Mouse (Mus musculus) testis, postnatal 10 days (tissue): ENCODE measurements around the gene Ipo7.
A peak's percentile ranks its signal among the peaks of the same experiment; 100 is the strongest.
"Not testable (repeated sequence)": the region's sequence is repeated elsewhere in the genome, so short reads cannot be mapped to it uniquely, and the experiment has no call there.

ENCODE experiments used
- DNase-seq: peaks from one replicate; pipeline ENCODE4 v3.0.0; 2021; ENCODE audit warnings: low spot score

Gene Ipo7

GRCm38 (mm10) chr7:110018117-110018630 lies at the start of gene Ipo7:
Ipo7 (plus strand) TSS chr7:110018274.
- DNase-seq, result peak; percentile 90

GRCm38 (mm10) chr7:109968924-109969450 lies 49.1 kb upstream of the Ipo7 start:
- DNase-seq, result peak; percentile 64

GRCm38 (mm10) chr7:109969542-109969941 lies 48.5 kb upstream of the Ipo7 start:
- no peak for DNase-seq

DNA sequence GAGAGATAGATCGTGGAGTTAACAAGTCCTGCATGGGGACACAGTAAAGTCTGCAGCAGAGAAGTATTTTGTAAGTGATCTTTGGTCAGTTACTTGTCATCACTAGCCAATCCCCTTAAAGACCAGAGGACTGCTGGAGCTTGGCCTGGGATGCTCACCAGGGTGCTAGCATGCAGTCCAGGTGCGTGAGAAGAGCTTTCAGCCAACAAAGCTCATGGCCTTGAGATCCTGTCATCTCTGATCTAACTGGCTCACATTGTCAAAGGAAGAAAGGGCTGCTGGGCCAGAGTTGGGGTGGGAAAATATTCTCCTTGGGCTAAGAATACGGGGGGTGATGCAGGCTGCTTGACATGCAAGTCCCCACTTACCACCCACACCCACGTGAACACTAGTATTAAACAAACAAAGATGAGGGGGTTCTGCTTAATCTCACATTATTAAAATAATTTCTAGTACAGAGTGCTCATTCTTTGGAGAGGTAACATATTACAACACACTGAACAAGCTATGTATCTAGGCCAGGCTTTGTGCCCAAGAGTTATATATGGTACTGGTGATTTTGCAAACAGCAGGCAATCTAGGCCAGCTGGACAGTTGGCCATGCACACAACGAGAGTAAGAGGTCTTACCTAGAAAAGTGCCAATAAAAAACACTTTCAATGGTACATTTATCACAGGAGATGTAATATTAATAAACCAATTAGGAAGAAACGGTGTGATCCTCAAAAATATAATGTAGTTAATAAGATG lies 41.9 kb upstream of the Ipo7 start:
- no peak for DNase-seq

- DNase-seq, result not testable (repeated sequence)
Observed at GRCm38 (mm10) chr7:109977131-109977530, 40.9 kb upstream of the Ipo7 start.

DNA sequence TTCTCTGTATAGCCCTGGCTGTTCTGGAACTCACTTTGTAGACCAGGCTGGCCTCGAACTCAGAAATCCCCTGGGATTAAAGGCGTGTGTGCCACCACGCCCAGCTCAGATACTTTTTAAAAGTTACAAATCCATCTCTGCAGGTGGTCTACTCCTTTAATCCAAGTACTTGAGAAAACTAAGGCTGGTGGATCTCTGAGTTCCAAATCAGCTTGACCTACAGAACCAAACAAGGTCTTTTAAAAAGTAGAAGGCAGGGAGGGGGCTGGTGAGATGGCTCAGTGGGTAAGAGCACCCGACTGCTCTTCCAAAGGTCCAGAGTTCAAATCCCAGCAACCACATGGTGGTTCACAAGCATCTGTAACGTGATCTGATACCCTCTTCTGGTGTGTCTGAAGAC lies 33.5 kb upstream of the Ipo7 start:
- DNase-seq, result not testable (repeated sequence)

- DNase-seq, result peak; percentile 57
Observed at GRCm38 (mm10) chr7:109985661-109986132, 32.4 kb upstream of the Ipo7 start.

GRCm38 (mm10) chr7:109986133-109986669 lies 31.9 kb upstream of the Ipo7 start:
- DNase-seq, result peak; percentile 100

- not testable (repeated sequence) for DNase-seq
Observed at GRCm38 (mm10) chr7:109986775-109987174, 31.3 kb upstream of the Ipo7 start, which contains the start of gene Tmem41b. Tmem41b (minus strand) TSS chr7:109986929.

DNA sequence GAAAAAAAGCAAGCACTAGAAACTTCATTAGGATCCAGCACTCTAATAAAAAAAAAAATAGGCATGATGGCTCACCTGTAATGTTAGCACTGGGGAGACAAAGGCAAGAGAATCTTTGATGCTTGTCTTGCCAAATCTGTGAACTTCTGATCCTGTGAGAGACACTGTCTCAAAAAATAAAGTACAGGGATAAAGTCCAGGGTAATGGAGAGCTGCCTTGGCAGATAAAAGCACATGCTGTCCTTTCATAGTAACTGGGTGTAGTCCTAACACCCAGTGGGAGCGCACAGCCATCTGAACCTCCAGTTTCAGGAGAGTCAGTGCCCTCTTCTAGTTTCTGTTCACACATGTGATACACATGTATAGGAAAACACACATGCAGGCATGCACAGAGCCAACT lies 26.8 kb upstream of the Ipo7 start:
- DNase-seq, result no peak

DNA sequence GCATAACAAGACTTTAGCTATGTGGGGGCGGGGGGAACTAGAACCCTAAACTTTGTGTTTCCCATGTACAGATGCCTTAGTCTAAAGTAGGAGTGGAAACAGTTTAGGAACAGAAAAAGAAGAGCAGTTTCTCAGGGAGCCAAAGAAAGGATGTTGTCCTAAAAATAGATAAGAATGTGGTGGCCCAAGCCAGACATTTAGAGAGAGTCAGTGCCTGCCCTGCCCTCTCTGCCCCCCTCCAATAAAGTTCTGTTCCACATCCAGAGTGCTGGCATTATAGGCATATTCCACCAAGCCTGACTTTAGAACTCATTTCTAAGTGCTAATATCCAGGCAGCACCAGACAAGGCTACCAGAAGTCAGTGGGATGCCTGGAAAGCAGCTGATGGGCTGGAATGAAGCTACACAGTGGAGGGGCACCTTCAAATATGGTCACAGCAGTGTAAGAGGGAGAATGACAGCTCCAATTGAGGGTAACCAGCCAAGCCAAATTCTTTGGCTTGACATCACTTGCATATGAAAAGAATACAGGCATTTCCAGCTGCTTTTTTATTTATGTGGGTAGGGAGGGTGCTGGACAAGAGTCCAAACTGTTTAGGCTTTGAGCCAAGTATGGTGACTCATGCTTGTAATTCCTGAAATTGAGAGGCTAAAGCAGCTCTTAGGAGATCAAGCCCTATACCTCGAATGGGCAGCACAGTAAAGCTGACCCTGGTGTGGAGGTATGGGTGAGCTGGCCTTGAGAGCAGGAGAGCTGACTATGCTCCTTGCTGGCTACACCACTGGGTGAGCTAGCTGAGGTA lies 24.7 kb upstream of the Ipo7 start:
- no peak for DNase-seq

DNA sequence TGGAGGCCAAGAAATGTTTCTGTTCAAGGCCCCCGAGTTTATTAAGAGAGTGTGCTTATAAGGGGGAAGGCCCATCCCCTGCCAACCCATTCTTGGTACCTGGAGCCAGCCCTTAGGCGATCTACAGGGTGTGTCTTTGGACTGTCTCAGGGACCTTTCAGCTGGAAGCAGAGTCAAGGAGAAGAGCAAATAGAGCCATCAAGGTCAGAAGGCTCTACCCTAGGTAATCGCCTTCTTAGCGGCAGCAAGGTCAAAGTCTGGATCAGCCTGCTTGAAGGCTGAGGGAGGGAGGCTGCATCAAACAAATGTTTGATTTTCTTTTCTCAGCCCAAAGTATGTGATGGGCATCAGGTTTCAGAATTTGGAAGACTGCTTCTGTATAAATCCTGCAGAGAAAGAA lies 19.7 kb upstream of the Ipo7 start:
- no peak for DNase-seq

- no peak for DNase-seq
Observed at GRCm38 (mm10) chr7:110002092-110002491, 16.0 kb upstream of the Ipo7 start.

DNA sequence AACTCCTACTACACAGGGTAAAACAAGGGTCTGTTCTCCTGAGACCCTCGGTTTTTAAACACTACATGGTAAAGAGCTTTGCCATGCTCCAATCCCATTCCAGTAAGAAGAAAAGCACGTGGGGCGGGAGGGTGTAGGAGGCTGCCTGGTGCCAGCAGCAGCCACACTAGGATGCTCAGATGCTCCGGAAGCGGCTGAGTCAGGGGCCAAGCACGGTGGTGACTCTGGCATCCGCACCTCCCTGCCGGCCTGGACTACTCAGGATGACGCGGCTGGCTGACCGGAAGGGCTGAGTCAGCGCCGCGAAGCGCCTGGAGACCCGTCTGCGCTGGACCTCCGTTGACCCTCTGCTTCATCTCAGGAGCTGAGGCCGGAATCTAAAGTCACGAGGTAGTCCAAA lies 15.1 kb upstream of the Ipo7 start:
- peak; percentile 50 for DNase-seq

DNA sequence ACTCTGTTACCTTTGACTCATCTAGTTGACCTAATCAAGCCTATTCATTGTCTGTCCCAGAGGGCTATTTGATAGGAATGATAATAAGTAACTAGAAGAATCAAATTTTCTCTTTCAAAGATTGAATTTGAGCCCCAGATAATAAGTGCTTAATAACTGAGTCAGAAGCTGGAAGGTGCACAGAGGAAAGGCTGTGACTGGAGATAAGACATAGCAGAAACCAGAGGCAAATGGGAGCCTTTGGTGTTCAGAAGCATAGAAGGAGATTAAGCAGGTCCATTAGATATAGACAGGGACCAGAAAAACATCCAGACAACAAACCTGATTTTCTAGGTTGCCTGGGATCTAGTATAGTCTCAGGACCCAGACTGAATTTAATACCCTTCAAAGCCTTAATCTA lies 12.1 kb upstream of the Ipo7 start:
- no peak for DNase-seq

GRCm38 (mm10) chr7:110006471-110007195 lies 11.4 kb upstream of the Ipo7 start:
- no peak for DNase-seq

DNA sequence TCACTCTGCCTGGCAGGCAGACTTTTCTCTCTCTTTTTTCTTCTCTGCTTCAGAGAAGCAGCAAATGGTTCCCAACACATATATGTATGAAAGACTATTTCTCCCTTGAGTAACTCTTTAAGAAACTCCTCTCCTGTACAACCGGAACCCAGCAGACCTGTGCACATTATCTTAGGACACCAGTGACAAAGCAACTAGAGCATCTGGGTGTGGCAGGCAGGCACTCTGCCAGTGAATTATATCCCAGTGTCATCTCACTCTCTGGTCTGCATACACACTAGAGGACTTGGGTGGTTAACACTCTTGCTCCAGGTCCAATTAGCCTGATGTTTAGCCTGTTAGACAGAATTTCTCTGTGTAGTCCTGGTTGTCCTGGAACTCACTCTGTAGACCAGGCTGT lies 9.6 kb upstream of the Ipo7 start:
- DNase-seq, result no peak

DNA sequence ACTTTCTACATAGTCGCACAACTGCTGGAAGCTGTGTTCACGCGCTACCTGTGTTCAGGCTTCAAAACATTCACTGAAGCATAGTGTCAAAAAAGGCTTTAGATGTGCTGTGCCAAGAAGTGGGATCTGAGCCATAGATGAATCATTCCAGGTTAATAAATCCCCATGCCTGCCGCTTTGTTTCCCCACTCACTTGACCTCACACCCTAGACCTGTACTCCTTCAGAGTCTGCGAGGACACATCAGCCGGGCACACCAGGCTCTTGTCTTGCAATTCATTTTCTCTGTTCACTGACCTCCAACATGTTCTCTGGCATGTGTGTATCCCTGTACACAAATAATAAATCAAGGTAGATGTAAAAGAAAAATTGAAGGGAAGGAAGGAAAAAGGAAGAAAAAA lies 9.0 kb upstream of the Ipo7 start:
- no peak for DNase-seq

- DNase-seq, result no peak
Observed at GRCm38 (mm10) chr7:110011417-110011816, 6.7 kb upstream of the Ipo7 start.

GRCm38 (mm10) chr7:110014272-110014671 lies 3.8 kb upstream of the Ipo7 start:
- no peak for DNase-seq

GRCm38 (mm10) chr7:110018631-110019482 lies 783 bp downstream of the Ipo7 start:
- peak; percentile 81 for DNase-seq
